30 mouse cellular contexts compared by ENCODE assay signal in the genomic region with DNA sequence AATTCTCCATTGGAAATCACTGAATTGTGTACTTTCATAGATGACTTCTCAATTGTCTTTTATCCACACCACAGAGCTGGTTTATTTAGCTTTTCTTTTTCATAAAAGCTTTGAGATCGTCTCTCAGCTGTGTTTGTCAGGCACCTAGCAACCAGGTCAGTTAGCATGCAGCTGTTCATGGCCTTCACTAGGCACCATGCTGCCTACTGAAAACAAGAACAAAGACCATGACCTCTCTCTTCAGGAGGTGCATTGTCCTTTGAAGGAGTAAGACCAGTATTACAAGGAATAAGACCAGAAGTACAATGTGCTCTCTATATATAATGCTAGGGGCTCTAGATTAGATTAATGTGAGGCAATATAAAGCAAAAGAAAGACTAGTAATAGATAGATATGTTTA.
A peak's percentile ranks its signal among the peaks of the same experiment; 100 is the strongest.
DNase-seq lines count a peak whose midpoint lies in the region; ATAC-seq lines count a peak whose summit lies in the region.
"Had no signal": no experiment of that assay in that cellular context is flagged by ENCODE, and none has a peak within 500 bp of the region (broad histone marks: within the 10 kb centered on the region; RNA-seq: fewer than 3 reads in every experiment).

No protein-coding gene starts in this region.

- WGBS in hindbrain, embryonic 11.5 days: 21% methylated on average over 1 of the region's 1 CpGs
- 0% methylated on average over 1 of the region's 1 CpGs for WGBS in hindbrain, embryonic 13.5 days

- peak; percentile 51 for DNase-seq in hindbrain, embryonic 11.5 days (ENCODE audit: low spot score)
- peak; percentile 29 for DNase-seq in retina, embryonic 14.5 days (ENCODE audit: low spot score)
- no peak for DNase-seq in retina, postnatal 1 day
- peak; percentile 4 for DNase-seq in embryo, embryonic 9.5 days (ENCODE audit: extremely low spot score)
- DNase-seq in cerebellum, adult 8-10 months: no peak
- no peak for DNase-seq in gastrocnemius, postnatal 4 days (ENCODE audit: low spot score in 2 of 2)
- DNase-seq: adrenal gland, adult 2 months; B cell, adult 2 months; cerebellum, adult 11-12 months; cerebellum, postnatal 14 days; gastrocnemius, postnatal 14 days; heart, adult 2 months; heart, postnatal 14 days; kidney, postnatal 36 days; lung, adult 18-20 months; lung, postnatal 10 days; thymus, adult 18-20 months; thymus, postnatal 36 days had no signal

- no peak overlapping the region for H3K9ac ChIP-seq in hindbrain, embryonic 11.5 days (ENCODE audit: low read depth, low read length)
- H3K9ac ChIP-seq in hindbrain, embryonic 13.5 days: no peak overlapping the region
- H3K9ac ChIP-seq: forebrain, embryonic 13.5 days; heart, embryonic 13.5 days; kidney, embryonic 15.5 days; limb, embryonic 12.5 days; liver, embryonic 12.5 days had no signal

- H3K27ac ChIP-seq in hindbrain, embryonic 11.5 days (ENCODE audit: low read depth, low read length): no peak overlapping the region
- no peak overlapping the region for H3K27ac ChIP-seq in hindbrain, embryonic 13.5 days
- H3K27ac ChIP-seq: embryonic facial prominence, embryonic 10.5 days; forebrain, embryonic 13.5 days; heart, adult 2 months; heart, embryonic 13.5 days; hindbrain, postnatal 0 days; kidney, embryonic 15.5 days; limb, embryonic 12.5 days; liver, embryonic 12.5 days had no signal

- H3K27me3 ChIP-seq in hindbrain, embryonic 11.5 days (ENCODE audit: control insufficient read depth, insufficient read depth, low read length): no peaks in the 10 kb centered on the region
- H3K27me3 ChIP-seq in hindbrain, embryonic 13.5 days: peaks cover 5% of the 10 kb centered on the region; the same call in 1 of the 2 replicates
- H3K27me3 ChIP-seq: CH12.LX; forebrain, embryonic 13.5 days; heart, embryonic 13.5 days; kidney, embryonic 15.5 days; limb, embryonic 12.5 days; liver, embryonic 12.5 days; Patski had no signal

- H3K36me3 ChIP-seq in hindbrain, embryonic 11.5 days (ENCODE audit: control insufficient read depth, insufficient read depth, low read length): no peaks in the 10 kb centered on the region
- H3K36me3 ChIP-seq in hindbrain, embryonic 13.5 days: no peaks in the 10 kb centered on the region
- H3K36me3 ChIP-seq: embryonic facial prominence, embryonic 10.5 days; G1E; heart, embryonic 13.5 days; kidney, embryonic 15.5 days; limb, embryonic 12.5 days; liver, embryonic 12.5 days had no signal

- no peaks in the 10 kb centered on the region for H3K4me1 ChIP-seq in hindbrain, embryonic 11.5 days (replicated peaks; ENCODE audit: control insufficient read depth, insufficient read depth, low read length)
- 0 out of 2 replicates have a peak, but pooled peaks cover 2% of the 10 kb centered on the region for H3K4me1 ChIP-seq in hindbrain, embryonic 13.5 days (replicated peaks)
- H3K4me1 ChIP-seq: embryonic facial prominence, embryonic 10.5 days; forebrain, embryonic 13.5 days; heart, embryonic 13.5 days; kidney, embryonic 15.5 days; limb, embryonic 12.5 days; liver, embryonic 12.5 days had no signal

- no peaks in the 10 kb centered on the region for H3K9me3 ChIP-seq in hindbrain, embryonic 11.5 days (ENCODE audit: control insufficient read depth, low read length)
- H3K9me3 ChIP-seq in hindbrain, embryonic 13.5 days: no peaks in the 10 kb centered on the region
- H3K9me3 ChIP-seq: embryonic facial prominence, embryonic 10.5 days; forebrain, embryonic 13.5 days; heart, embryonic 13.5 days; kidney, embryonic 15.5 days; limb, embryonic 12.5 days; liver, embryonic 12.5 days had no signal

- ATAC-seq in hindbrain, embryonic 11.5 days (ENCODE audit: low FRiP score): peak; percentile 80
- no peak for ATAC-seq in hindbrain, embryonic 13.5 days (ENCODE audit: low FRiP score)
- ATAC-seq: forebrain, embryonic 13.5 days; hindbrain, postnatal 0 days; intestine, postnatal 0 days; liver, embryonic 12.5 days; Patski had no signal

- H3K4me2 ChIP-seq in hindbrain, embryonic 11.5 days (replicated peaks; ENCODE audit: low read depth, low read length): no peak overlapping the region
- no peak overlapping the region for H3K4me2 ChIP-seq in hindbrain, embryonic 13.5 days
- H3K4me2 ChIP-seq: forebrain, embryonic 13.5 days; heart, embryonic 13.5 days; kidney, embryonic 15.5 days; limb, embryonic 12.5 days; liver, embryonic 12.5 days had no signal

- no peak overlapping the region for H3K4me3 ChIP-seq in hindbrain, embryonic 11.5 days (ENCODE audit: low read depth, low read length)
- H3K4me3 ChIP-seq in hindbrain, embryonic 13.5 days: no peak overlapping the region
- H3K4me3 ChIP-seq: embryonic facial prominence, embryonic 10.5 days; forebrain, embryonic 13.5 days; heart, adult 2 months; heart, embryonic 13.5 days; kidney, embryonic 15.5 days; limb, embryonic 12.5 days; liver, embryonic 12.5 days had no signal

Comparison
In these comparisons a context has a peak if more than half of its experiments do, and no peak if none do; other contexts are left out.
1. DNase-seq: peak in hindbrain, embryonic 11.5 days (single experiment), retina, embryonic 14.5 days (single experiment) and embryo, embryonic 9.5 days (single experiment); none in retina, postnatal 1 day (single experiment), cerebellum, adult 8-10 months (single experiment) and gastrocnemius, postnatal 4 days (0 of 2).